Mouse (Mus musculus): Measurements from ENCODE around the gene Osbpl10.
A peak's percentile ranks its signal among the peaks of the same experiment; 100 is the strongest.

Gene Osbpl10

DNA sequence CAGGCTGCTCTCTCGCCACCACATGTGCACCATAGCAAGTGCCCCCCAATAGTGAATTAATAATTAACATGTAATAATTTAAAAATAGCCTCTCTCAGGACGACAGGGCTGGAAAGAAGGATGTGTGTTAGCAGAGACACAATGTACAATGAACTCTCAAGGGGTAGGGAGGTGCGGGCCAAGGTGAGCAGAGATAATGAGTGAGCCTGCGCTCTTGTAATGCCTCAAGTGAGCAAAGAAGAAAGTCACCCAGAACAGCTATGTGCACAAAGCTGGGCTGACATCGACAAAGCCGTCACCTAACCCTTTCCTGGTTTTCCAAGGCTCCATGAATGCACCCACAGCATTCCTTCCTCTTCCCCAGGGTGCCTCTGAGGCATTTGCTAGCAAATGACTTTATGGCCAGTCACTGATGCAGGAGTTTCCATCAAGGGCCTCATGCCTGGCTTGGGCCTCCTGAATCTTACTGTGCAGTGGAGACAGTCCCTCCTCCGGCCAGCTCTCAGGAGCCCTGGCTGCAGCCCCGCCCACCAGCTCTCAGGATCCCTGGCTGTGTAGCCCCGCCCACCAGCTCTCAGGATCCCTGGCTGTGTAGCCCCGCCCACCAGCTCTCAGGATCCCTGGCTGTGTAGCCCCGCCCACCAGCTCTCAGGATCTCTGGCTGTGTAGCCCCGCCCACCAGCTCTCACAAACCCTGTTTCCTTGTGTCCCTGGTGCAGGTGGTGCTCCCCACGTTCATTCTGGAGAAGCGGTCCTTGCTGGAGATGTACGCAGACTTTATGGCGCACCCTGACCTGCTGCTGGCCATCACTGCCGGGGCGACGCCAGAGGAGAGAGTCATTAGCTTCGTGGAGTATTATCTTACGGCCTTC lies 237.7 kb downstream of the Osbpl10 start:
- no peak for DNase-seq (ENCODE audit: low read depth, low spot score)

GRCm38 (mm10) chr9:115217984-115218383 lies 239.6 kb downstream of the Osbpl10 start:
- no peak for DNase-seq (ENCODE audit: low read depth, low spot score)

DNA sequence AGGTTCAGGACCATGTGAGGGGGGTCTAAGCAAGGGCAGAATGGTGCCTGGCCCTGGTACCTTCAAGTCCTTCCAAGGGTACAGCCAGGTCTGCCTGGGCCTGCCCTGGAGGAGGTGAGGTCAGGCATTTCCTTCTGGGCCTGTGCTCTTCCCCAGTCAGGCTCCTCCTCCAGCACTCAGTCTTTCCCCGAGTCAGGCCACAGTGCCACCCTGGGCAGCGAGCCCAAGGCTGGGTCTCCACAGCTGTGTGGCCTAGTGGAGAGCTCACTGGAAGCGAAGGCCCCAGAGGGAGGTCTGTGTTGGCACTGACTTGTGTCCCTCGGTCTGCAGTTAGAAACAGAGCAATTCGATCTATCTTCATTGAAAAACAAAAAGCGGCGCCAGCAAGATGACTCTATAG lies 242.1 kb downstream of the Osbpl10 start:
- DNase-seq (ENCODE audit: low read depth, low spot score) = no peak

GRCm38 (mm10) chr9:115221265-115221664 lies 242.9 kb downstream of the Osbpl10 start:
- no peak for DNase-seq (ENCODE audit: low read depth, low spot score)

- DNase-seq (ENCODE audit: low read depth, low spot score) = no peak
Measured at GRCm38 (mm10) chr9:115224744-115225354, 246.5 kb downstream of the Osbpl10 start.

GRCm38 (mm10) chr9:115229145-115229544 lies 250.8 kb downstream of the Osbpl10 start:
- no peak for DNase-seq (ENCODE audit: low read depth, low spot score)

DNA sequence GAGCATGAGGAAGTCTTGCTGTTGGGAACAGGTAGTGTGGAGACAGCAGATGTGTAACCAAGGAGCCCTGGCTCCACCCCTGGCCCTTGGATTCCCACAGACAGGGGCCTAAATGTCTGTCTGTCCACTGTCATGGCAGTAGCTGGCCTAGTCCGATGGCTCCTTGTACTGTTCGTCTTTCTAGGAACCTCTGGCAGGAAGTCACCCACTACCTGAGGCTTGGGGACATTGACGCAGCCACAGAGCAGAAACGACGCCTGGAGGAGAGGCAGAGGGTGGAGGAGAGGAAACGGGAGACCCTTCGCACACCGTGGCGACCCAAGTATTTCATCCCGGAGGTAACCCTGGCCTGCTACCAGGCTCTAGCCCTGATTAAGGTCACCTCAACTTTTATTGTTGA lies 251.3 kb downstream of the Osbpl10 start:
- no peak for DNase-seq (ENCODE audit: low read depth, low spot score)

DNA sequence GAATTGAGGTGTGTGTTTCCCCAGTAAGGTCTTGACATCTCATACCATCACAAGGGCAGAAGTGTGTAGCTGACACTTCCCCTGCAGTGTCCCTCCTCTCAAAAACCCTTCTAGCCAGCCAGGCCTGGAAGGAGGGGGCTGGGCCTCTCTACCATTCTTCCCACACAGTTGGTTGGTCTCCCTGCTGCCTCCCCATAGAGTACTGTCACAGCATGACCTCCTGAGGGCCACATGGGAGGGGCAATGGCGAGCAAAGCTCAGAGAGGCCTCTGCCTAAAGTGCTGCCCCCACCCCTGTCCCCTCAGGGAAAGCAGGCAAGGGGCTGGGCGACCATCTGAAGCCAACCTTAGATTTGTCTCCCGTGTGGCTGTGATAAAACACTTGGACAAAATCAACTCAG lies 251.8 kb downstream of the Osbpl10 start:
- DNase-seq (ENCODE audit: low read depth, low spot score) = no peak

DNA sequence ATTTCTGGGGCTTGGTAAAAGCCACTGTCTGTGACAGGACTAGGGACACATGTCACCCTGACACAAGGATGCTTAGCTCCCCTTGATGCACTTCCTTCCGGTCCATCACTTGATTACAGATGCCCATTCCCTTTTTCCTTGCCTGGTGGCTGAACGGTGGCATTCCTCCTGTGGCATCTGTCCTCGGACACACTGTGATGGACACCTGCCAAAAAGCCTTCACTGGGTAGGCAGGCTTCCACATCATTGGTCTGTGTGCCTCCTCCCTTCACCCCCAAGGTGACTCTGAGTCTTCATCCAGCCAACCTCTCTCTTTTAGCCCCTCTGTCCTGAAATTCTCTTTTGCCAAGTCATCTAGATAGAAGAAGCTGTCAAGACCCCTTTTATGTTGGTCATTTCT lies 253.1 kb downstream of the Osbpl10 start:
- no peak for DNase-seq (ENCODE audit: low read depth, low spot score)

GRCm38 (mm10) chr9:115233721-115234120 lies 255.4 kb downstream of the Osbpl10 start:
- no peak for DNase-seq (ENCODE audit: low read depth, low spot score)

GRCm38 (mm10) chr9:115234561-115234960 lies 256.2 kb downstream of the Osbpl10 start:
- no peak for DNase-seq (ENCODE audit: low read depth, low spot score)

DNA sequence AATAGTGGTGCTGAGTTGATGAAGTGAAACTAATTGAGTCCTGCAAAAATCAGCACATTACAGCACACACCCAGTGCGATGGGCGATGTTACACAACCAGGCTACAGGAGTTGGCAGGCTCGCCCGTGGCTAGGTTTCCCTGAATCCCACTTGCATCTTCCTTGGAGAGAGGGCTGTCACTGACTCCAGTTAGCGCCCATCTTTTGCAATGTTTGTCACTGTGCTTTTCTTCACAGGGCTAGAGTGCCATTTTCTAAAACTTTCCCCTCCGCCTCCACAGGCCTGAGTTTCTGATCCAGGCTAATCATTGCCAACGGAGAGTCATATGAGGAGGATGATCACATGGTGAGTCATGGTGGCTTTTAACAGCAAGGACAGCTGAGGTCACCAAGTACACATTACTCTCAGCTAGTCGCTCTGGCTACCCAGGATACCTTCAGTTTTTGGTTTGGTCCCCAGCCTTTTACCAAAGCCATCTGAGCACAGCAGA lies 258.0 kb downstream of the Osbpl10 start:
- peak; percentile 89 for DNase-seq (ENCODE audit: low read depth, low spot score)

GRCm38 (mm10) chr9:115237943-115238342 lies 259.6 kb downstream of the Osbpl10 start:
- no peak for DNase-seq (ENCODE audit: low read depth, low spot score)

DNA sequence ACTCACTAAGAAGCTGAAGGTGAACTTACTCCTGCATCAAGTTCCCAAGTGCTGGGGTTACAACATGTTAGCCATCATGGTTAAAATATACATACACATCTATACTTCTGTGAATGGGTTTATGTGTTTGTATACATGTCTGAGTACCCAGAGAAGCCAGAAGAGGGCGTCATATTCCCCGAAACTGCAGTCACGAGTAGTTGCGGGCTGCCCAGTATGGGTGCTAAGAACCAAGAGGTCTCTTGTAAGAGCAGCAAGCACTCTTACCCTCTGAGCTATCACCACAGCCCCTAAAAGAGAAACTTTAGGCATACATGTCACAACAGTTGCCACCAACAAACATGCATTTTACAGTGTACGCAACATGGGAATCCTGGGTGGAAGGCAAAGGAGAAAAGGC lies 261.5 kb downstream of the Osbpl10 start:
- DNase-seq (ENCODE audit: low read depth, low spot score) = no peak

DNA sequence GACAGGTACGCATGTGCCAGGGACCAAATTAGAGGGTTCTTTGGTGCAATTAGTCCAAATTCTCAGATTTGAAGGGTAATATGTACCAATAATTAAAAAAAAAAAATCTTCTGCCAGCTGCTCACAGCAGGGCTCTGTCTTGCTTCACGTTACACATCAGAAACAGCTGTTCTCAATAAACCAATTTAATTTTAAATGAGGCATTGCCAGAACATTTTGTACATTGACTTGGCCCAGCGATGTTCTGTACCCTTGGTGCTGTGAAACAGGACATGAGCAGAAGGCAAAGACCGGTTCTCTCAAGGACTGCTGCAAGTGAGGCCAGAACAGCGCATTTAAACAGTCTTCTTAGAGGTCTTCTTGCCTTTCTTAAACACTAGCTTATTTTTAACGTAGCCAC lies 265.3 kb downstream of the Osbpl10 start:
- DNase-seq (ENCODE audit: low read depth, low spot score) = peak; percentile 42

DNA sequence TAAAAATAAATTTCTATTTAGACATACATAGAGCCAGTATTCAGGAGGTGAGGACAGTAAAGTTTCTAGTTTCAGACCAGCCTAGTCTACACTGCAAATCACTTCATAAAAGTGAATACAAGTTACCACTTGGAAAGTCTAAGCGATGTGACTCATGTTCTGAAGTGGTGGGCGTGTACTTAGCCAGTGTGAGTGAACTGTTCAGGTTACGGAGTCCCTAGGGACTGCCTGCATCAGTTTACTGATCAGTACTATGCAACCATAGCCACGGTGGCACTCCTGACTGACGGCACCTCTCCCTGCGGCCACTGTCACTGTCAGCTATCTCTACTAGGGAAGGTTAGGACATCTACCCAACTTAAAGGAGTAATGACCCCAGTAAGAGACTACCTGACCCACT lies 266.7 kb downstream of the Osbpl10 start:
- DNase-seq (ENCODE audit: low read depth, low spot score) = peak; percentile 78

GRCm38 (mm10) chr9:115249145-115249544 lies 270.8 kb downstream of the Osbpl10 start:
- DNase-seq (ENCODE audit: low read depth, low spot score) = no peak

- DNase-seq (ENCODE audit: low read depth, low spot score) = no peak
Measured at GRCm38 (mm10) chr9:115257733-115258286, 279.4 kb downstream of the Osbpl10 start.

DNA sequence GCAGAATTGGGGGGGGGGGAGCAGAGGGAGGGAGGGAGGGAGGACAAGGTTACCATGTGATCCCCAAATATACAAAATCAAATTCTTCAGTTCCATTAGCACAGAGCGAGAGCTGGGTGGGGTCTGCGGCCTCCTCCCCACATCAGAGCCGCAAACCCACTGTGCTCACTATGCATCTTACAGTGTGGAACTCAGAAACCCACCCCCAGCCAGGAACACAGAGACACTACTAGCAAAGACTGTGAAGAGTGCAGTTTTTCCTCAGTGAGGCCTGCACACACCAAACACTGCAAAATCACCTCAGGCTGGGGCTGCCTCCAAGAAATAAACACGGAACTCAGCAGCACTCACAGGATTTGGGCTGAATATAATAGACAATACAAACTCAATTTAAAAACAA lies 281.5 kb downstream of the Osbpl10 start:
- no peak for DNase-seq (ENCODE audit: low read depth, low spot score)

DNA sequence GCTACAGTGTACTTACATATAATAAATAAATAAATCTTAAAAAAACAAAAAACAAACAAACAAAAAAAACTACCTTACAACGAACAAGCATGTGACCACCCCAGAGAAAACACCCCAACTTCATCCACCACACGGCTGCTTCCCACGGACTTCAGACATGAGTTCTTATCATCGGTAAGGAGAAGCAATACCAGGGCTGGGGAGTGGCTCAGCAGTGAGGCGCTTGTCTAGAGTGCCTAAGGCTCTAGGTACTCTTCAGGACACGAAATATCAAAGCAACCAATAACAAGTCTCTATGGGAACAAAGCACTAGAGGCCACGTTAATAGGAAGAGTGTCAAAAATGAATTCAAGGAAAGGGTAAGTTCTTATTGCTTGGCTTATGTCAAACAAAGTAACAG lies 282.1 kb downstream of the Osbpl10 start:
- DNase-seq (ENCODE audit: low read depth, low spot score) = no peak

GRCm38 (mm10) chr9:115261456-115261855 lies 283.1 kb downstream of the Osbpl10 start:
- no peak for DNase-seq (ENCODE audit: low read depth, low spot score)

DNA sequence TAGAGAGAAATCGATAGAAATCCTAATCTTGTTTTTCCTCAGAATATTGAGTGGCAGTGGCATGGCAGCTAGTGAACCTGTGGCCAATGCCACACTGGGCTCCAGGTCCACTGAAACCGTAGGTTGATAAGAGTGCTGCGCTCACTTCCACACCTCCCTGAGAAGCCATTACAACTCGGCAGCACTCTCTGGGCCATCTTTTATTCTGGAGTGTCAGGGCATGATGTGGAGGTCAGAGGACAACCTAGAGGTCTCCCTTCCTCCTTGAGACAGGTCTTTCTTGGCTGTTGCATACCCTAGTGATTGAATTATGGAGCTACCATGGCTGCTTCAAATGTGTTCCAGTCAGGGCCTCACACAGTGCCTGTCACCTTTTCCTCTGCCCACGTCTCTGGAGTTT lies 283.5 kb downstream of the Osbpl10 start:
- DNase-seq (ENCODE audit: low read depth, low spot score) = no peak

GRCm38 (mm10) chr9:115271556-115271955 lies 293.2 kb downstream of the Osbpl10 start:
- DNase-seq (ENCODE audit: low read depth, low spot score) = no peak

Data from skeletal muscle tissue, adult 2 months (tissue).